Mouse (Mus musculus) forebrain, embryonic 16.5 days (tissue): ENCODE measurements around the gene Fem1b. TPM values are rescaled to one million over a fixed set of nuclear protein-coding genes. Genes with fewer than 3 reads are reported as not detected.

Source experiments
- ATAC-seq: fragments of 200-750 bp; cut with Nextera tagmentation; 2 replicates; pipeline ENCODE4 v1.8.0; 2017; ENCODE audit warnings: mild to moderate bottlenecking, moderate library complexity
- H3K27ac ChIP-seq: fragments of 300-500 bp; sonication (generic); 2 replicates; pipeline ENCODE4 v1.5.1; 2014; ENCODE audit warnings: low read length, control low read depth
- H3K27me3 ChIP-seq: fragments of 300-500 bp; sonication (generic); replicated peaks from 2 replicates; pipeline ENCODE4 v1.6.1; 2014; ENCODE audit warnings: low read length; ENCODE audit not compliant: control insufficient read depth, insufficient read depth
- H3K36me3 ChIP-seq: fragments of 300-500 bp; sonication (generic); 2 replicates; pipeline ENCODE4 v1.6.1; 2014; ENCODE audit not compliant: control insufficient read depth, insufficient read depth
- H3K4me1 ChIP-seq: fragments of 300-500 bp; sonication (generic); replicated peaks from 2 replicates; pipeline ENCODE4 v1.6.1; 2014; ENCODE audit warnings: low read length; ENCODE audit not compliant: control insufficient read depth, insufficient read depth
- H3K4me2 ChIP-seq: fragments of 300-500 bp; sonication (generic); 2 replicates; pipeline ENCODE4 v1.6.1; 2014; ENCODE audit warnings: mild to moderate bottlenecking, low read length, control low read depth
- H3K4me3 ChIP-seq: fragments of 300-500 bp; sonication (generic); replicated peaks from 2 replicates; pipeline ENCODE4 v1.5.1; 2014; ENCODE audit warnings: mild to moderate bottlenecking, low read length, control low read depth
- H3K9ac ChIP-seq: fragments of 300-500 bp; sonication (generic); replicated peaks from 2 replicates; pipeline ENCODE4 v1.6.1; 2014; ENCODE audit warnings: low read depth, low read length, control low read depth
- H3K9me3 ChIP-seq: fragments of 300-500 bp; sonication (generic); 2 replicates; pipeline ENCODE4 v1.6.1; 2016; ENCODE audit warnings: low read length; ENCODE audit not compliant: control insufficient read depth
- WGBS: fragments of 180-500 bp; shearing (Covaris S2); extraction: QIAGEN DNeasy Blood & Tissue Kit; methylation state at CpG from one replicate; pipeline ENCODE4 v1.1.7; 2014; 5-methylcytosine and 5-hydroxymethylcytosine counted together
- polyA plus RNA-seq: library from polyadenylated mRNA; unstranded; fragments of >200 nt; fragmentation: Nextera tagmentation; extraction: Ambion mirVana; gene quantifications from 2 replicates; pipeline ENCODE4 v1.2.1, GENCODE M21; 2015

Fem1b gene
- polyA plus RNA-seq, 1 experiment from 2014 or later: 50.2 TPM

- H3K4me3 ChIP-seq: no peak overlapping the region
- H3K27me3 ChIP-seq: no peaks in the 10 kb centered on the region
- H3K4me2 ChIP-seq: no peak overlapping the region
- H3K9ac ChIP-seq: no peak overlapping the region
- H3K27ac ChIP-seq: no peak overlapping the region
- 54% methylated on average over 7 of the region's 7 CpGs for WGBS
- H3K36me3 ChIP-seq: no peaks in the 10 kb centered on the region
- no peak for ATAC-seq
- no peaks in the 10 kb centered on the region for H3K9me3 ChIP-seq
- H3K4me1 ChIP-seq: no peaks in the 10 kb centered on the region
Observed at GRCm38 (mm10) chr9:62744558-62745275, 67.0 kb downstream of the Fem1b start.

Other genes with a start within 250 kb of the Fem1b start
- gene Itga11, start 134.1 kb downstream of the Fem1b start, polyA plus RNA-seq: 1.0 and 1.5 TPM in 2 replicates
- gene Cln6, start 26.9 kb upstream of the Fem1b start, polyA plus RNA-seq: 4.6 and 4.9 TPM in 2 replicates
- gene Calml4, start 46.1 kb upstream of the Fem1b start, polyA plus RNA-seq: 4.3 and 6.0 TPM in 2 replicates
- 64.0 and 68.3 TPM in 2 replicates for gene Pias1, start 176.0 kb upstream of the Fem1b start, polyA plus RNA-seq